Mouse (Mus musculus): ENCODE results near the gene Cts7. TPM values are rescaled to one million over a fixed set of nuclear protein-coding genes. Genes with fewer than 3 reads are reported as not detected.

The Cts7 gene
- not detected in 2 replicates for polyA plus RNA-seq (2012; rRNA removed)

- TF ChIP-seq CTCF (IDR thresholded peaks at IDR 0.05; ENCODE audit: borderline replicate concordance, control insufficient read depth, extremely low read depth, insufficient read depth, low read length, poor library complexity), result no peak
- no peak for TF ChIP-seq POLR2A (IDR thresholded peaks at IDR 0.05; ENCODE audit: control insufficient read depth, extremely low read depth, insufficient read depth, low read length, poor library complexity)
- Histone ChIP-seq H3K27me3 (ENCODE audit: control insufficient read depth, insufficient read depth, low read length) (no peaks in the 10 kb centered on the region), H3K4me3 (ENCODE audit: control insufficient read depth, insufficient read depth, low read length) (no peak within 1 kb of the TSS), H3K27ac (ENCODE audit: control insufficient read depth, insufficient read depth, low read length) (no peak within 1 kb of the TSS), H3K36me3 (ENCODE audit: control insufficient read depth, insufficient read depth, low read length) (no peaks in the 10 kb centered on the region), H3K4me1 (replicated peaks; ENCODE audit: control insufficient read depth, insufficient read depth, low read length) (no peaks in the 10 kb centered on the region)
- no peak for DNase-seq
Measured at GRCm38 (mm10) chr13:61358097-61358496, at the start of gene Cts7. Cts7 (minus strand) TSS chr13:61358197.

Other genes starting within 250 kb of the Cts7 start
- gene Ctsr, start 193.9 kb downstream of the Cts7 start, polyA plus RNA-seq (2012; rRNA removed), result not detected in 2 replicates
- gene Cts6, start 154.8 kb downstream of the Cts7 start, polyA plus RNA-seq (2012; rRNA removed), result not detected in 2 replicates
- not detected in 2 replicates for gene Cts8, start 102.8 kb downstream of the Cts7 start, polyA plus RNA-seq (2012; rRNA removed)
- not detected in 2 replicates for gene Gm49398, start 69.4 kb downstream of the Cts7 start, polyA plus RNA-seq (2012; rRNA removed)
- gene Ctsm, start 183.6 kb upstream of the Cts7 start, polyA plus RNA-seq (2012; rRNA removed), result not detected in 2 replicates
- gene Gm49352, start 210.0 kb upstream of the Cts7 start, polyA plus RNA-seq (2012; rRNA removed), result not detected in 2 replicates
- gene Cts3, start 211.9 kb upstream of the Cts7 start, polyA plus RNA-seq (2012; rRNA removed), result not detected in 2 replicates